Mouse (Mus musculus): ENCODE data around the gene Jazf1.

Gene Jazf1

GRCm38 (mm10) chr6:52912143-52912918 is 156.1 kb downstream of the Jazf1 start:
- DNase-seq (ENCODE audit: low read depth, low spot score): no peak

GRCm38 (mm10) chr6:52906801-52907200 is 161.6 kb downstream of the Jazf1 start:
- DNase-seq (ENCODE audit: low read depth, low spot score): no peak

GRCm38 (mm10) chr6:52905100-52905499 is 163.3 kb downstream of the Jazf1 start:
- DNase-seq (ENCODE audit: low read depth, low spot score): no peak

GRCm38 (mm10) chr6:52903226-52903960 is 165.0 kb downstream of the Jazf1 start:
- DNase-seq (ENCODE audit: low read depth, low spot score): no peak

DNA sequence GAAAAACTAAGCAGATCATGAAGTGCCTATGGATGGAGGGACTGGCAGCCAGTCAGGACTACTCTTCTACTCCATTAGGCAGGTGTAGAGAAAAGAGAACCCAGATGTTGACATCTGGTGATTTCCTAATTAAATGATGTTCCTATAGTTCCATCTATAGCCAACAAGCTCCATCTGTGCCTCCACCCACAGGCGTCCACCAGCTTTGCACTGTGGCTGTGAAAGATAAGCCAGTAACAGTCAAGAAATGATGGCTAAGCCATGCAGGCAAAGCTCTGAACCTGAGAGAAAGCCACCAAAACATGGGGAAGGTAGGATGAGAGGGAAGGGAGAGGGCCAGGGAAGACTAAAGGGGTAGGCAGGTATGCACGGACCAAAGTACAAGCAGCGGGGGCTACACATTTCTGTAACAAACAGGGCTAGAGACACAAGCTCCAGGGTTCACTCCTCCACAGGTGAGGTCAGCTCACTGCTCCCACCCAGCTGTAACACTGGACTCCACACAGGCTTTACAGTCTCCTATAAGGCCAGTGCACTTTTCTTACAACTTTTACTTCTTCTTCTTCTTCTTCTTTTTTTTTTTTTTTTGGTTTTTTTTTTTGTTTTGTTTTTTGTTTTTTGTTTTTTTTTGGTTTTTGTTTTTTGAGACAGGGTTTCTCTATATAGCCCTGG is 168.7 kb downstream of the Jazf1 start:
- DNase-seq (ENCODE audit: low read depth, low spot score): no peak

DNA sequence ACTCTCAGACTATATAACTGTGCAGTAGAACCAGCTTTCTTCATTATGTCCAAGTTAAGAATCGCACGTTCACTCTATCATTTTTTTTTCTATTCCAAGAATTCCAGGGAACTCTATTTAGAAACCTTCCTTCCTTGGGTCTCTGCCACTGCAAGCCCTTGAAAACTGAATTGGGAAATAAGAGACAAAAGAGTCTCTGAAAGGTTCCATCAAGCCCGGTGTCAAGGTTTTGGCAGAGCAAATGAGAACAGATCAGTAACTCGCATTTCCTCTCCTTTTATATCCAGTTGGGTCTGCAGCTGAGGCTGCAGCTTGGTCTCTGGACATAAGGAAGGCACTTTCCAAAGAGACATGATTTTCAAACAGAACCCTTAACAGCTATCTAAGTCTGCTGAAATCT is 173.4 kb downstream of the Jazf1 start:
- no peak for DNase-seq (ENCODE audit: low read depth, low spot score)

DNA sequence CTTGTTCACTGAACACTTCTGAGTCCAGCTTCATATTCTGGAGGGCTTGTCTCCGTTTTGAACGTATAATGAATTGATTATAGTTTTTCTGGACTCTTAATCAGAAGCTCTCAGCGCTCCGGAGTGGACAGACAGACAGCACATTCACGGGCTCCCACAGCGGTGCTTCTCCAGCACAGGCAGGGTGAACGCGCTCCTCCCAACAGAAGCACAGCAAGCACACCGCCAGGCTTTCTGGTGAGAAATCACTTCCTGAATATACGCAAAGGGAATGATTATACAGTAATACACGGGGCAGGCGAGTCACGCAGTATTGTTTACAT is 174.0 kb downstream of the Jazf1 start:
- no peak for DNase-seq (ENCODE audit: low read depth, low spot score)

DNA sequence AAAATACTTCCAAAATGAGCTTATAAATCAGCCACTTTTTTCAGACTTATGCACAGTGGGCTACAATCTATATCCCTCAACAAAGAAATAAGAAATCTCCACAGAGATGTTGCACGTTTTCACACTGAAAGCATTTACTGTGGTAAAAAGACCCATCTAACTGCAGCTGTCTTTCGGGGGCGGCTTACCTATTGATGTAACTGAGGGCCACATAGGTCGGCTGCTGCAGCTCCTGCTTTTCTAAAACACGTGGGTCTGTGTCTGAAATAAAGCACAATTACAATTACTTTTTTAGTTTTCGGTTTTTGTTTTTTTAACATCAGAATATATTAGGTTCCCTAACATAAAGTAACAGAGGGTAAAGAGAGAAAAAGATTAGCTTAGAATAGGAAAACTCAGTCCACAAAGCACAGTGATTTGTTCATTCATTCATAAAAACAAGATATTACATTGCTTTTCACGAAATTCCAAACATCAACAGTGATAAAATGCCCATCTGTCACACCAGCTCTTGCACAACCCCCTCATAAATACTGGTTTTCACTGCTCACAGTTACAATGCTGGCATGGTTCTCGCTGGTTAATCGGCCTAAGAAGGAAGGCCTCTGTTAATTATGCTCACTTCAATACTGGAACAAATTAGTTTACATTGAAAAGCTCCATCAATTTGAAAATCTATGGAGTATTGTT is 174.5 kb downstream of the Jazf1 start:
- peak; percentile 30 for DNase-seq (ENCODE audit: low read depth, low spot score)

DNA sequence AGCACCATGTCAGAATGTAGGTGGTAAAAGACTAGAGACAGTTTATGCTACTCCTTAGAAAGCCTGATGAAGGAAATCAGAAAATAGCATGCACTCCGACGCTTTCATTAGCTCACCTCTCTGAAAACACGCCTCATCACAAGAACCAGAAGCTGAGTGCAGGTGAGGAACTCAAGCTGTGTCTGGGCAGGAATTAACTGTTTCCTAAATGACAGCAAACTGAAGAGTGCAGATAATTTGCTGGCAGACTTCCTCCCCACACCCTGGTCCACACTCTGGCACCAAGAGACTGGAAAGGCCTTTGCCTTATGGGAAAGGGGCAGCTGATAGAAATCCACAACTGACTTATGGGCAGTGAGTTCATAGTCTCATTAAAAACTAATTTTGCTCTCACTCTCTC is 175.5 kb downstream of the Jazf1 start:
- no peak for DNase-seq (ENCODE audit: low read depth, low spot score)

- no peak for DNase-seq (ENCODE audit: low read depth, low spot score)
These were observed 180.8 kb downstream of the Jazf1 start for GRCm38 (mm10) chr6:52887541-52888203.

GRCm38 (mm10) chr6:52883773-52884172 is 184.7 kb downstream of the Jazf1 start:
- no peak for DNase-seq (ENCODE audit: low read depth, low spot score)

DNA sequence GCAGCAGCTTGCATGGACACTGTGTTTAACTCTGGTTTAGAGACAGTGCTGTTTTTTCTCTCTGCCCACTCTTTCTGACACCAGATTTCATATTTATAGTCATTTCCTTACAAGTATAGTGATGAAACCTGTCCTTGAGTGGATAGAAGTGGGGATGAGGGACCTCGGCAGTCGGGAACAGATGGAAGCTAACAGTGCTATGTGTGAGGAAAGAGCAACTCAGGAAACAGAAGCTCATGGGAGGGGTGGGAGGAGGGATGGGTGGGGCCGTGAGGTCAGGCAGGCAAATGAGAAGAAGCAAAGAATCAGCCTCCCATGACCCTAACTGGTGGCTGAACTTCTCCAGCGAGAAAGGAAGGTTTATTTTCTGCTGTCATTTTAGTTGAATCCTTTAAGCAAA is 191.3 kb downstream of the Jazf1 start:
- no peak for DNase-seq (ENCODE audit: low read depth, low spot score)

- DNase-seq (ENCODE audit: low read depth, low spot score): no peak
These were observed 197.1 kb downstream of the Jazf1 start for GRCm38 (mm10) chr6:52871306-52871705.

DNA sequence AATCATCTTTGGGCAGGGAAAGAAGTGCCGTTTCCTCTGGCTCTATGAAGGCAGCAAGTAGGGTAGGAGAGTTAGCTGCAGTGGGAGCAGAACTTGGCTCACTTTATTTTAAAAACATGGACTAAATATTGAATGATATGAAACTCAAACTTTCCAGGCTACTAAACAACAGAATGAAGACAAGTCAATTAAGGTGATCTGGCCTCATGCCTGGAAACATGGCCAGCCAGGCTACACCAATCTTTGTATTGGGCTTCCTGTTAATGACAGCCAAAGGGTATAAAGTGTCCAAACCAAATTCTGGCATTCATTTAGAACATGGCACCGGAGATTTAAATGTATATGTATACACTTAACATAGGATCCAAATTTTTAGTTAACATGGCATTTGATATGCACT is 199.2 kb downstream of the Jazf1 start:
- DNase-seq (ENCODE audit: low read depth, low spot score): no peak

GRCm38 (mm10) chr6:52868352-52868751 is 200.1 kb downstream of the Jazf1 start:
- no peak for DNase-seq (ENCODE audit: low read depth, low spot score)

DNA sequence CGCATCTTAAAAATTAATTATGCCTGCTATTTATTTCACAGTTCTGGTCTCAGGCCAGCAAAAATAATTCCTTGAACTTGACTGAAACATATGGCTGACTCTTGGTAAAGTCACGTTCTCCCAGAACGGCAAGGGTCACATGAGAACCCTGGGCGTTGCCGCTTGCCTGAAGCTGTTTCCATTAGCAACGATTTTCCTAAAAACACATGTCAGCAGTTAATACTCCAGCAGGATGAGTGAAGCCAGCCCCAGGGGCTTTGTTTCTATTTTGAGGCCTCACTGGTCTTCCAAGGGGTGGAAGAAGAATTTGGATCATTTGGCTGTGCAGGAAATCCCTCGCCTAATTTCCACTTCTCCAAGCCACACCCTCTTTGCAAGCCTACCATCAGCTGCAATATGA is 206.5 kb downstream of the Jazf1 start:
- DNase-seq (ENCODE audit: low read depth, low spot score): no peak

GRCm38 (mm10) chr6:52861186-52861820 is 207.1 kb downstream of the Jazf1 start:
- DNase-seq (ENCODE audit: low read depth, low spot score): no peak

DNA sequence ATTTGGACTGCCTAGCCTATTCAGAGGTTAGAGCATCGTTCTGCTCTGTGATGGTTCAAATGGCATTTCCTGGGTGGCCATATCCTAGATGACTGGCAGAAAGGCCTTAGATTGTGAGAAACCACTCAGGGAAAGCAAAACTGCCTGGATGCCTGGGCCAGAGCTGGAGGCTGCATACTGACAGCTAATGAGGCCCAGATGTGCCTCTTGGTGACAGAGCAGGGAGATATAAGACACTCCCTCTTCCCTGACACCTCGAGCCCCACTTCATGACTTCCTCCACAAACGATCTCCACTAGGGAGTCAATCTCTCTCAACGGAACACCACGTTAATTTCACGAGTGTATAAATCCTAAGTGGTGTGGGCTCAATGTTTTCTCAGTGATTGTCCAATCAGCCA is 207.7 kb downstream of the Jazf1 start:
- no peak for DNase-seq (ENCODE audit: low read depth, low spot score)

- DNase-seq (ENCODE audit: low read depth, low spot score): no peak
These were observed 209.5 kb downstream of the Jazf1 start for GRCm38 (mm10) chr6:52858911-52859431.

- no peak for DNase-seq (ENCODE audit: low read depth, low spot score)
These were observed 215.9 kb downstream of the Jazf1 start for GRCm38 (mm10) chr6:52852404-52853107.

Data from retina, postnatal 7 days (tissue).